Mouse (Mus musculus) cerebellum, adult 18-20 months (tissue): ENCODE measurements around the gene Ubr4.
"Not testable (repeated sequence)": the region's sequence is repeated elsewhere in the genome, so short reads cannot be mapped to it uniquely, and the experiment has no call there.

Experiments used
- DNase-seq, 2 experiments: peaks; one replicate each; pipeline ENCODE4 v3.0.0; 2021

Gene Ubr4

GRCm38 (mm10) chr4:139360761-139361548 lies 8.5 kb downstream of the Ubr4 start:
- no peak for DNase-seq

- no peak for DNase-seq
Observed at GRCm38 (mm10) chr4:139367336-139367735, 14.9 kb downstream of the Ubr4 start.

GRCm38 (mm10) chr4:139368038-139368437 lies 15.6 kb downstream of the Ubr4 start:
- no peak for DNase-seq

- DNase-seq, result no peak
Observed at GRCm38 (mm10) chr4:139373130-139373529, 20.7 kb downstream of the Ubr4 start.

- no peak for DNase-seq
Observed at GRCm38 (mm10) chr4:139373531-139373930, 21.1 kb downstream of the Ubr4 start.

- DNase-seq, result no peak
Observed at GRCm38 (mm10) chr4:139379719-139380118, 27.3 kb downstream of the Ubr4 start.

GRCm38 (mm10) chr4:139380207-139380748 lies 27.9 kb downstream of the Ubr4 start:
- peak; percentile 98 to 100 for DNase-seq

- peak in 1 of 2 experiments; percentile 29 for DNase-seq
Observed at GRCm38 (mm10) chr4:139380775-139381451, 28.5 kb downstream of the Ubr4 start.

GRCm38 (mm10) chr4:139381452-139381845 lies 29.0 kb downstream of the Ubr4 start:
- no peak for DNase-seq

- DNase-seq, result no peak
Observed at GRCm38 (mm10) chr4:139382231-139382630, 29.8 kb downstream of the Ubr4 start.

- DNase-seq, result not testable (repeated sequence)
Observed at GRCm38 (mm10) chr4:139385841-139386240, 33.4 kb downstream of the Ubr4 start.

- DNase-seq, result no peak
Observed at GRCm38 (mm10) chr4:139386869-139387319, 34.5 kb downstream of the Ubr4 start.

- DNase-seq, result no peak
Observed at GRCm38 (mm10) chr4:139389557-139389956, 37.1 kb downstream of the Ubr4 start.

- DNase-seq, result no peak
Observed at GRCm38 (mm10) chr4:139395431-139395830, 43.0 kb downstream of the Ubr4 start.

- no peak for DNase-seq
Observed at GRCm38 (mm10) chr4:139400487-139400886, 48.1 kb downstream of the Ubr4 start.

- DNase-seq, result no peak
Observed at GRCm38 (mm10) chr4:139403214-139403613, 50.8 kb downstream of the Ubr4 start.

GRCm38 (mm10) chr4:139411351-139411750 lies 58.9 kb downstream of the Ubr4 start:
- DNase-seq, result peak in 1 of 2 experiments; percentile 21

GRCm38 (mm10) chr4:139417868-139418267 lies 65.5 kb downstream of the Ubr4 start:
- DNase-seq, result no peak

GRCm38 (mm10) chr4:139421621-139422020 lies 69.2 kb downstream of the Ubr4 start:
- no peak for DNase-seq

GRCm38 (mm10) chr4:139422409-139422808 lies 70.0 kb downstream of the Ubr4 start:
- no peak for DNase-seq

- no peak for DNase-seq
Observed at GRCm38 (mm10) chr4:139423270-139423669, 70.9 kb downstream of the Ubr4 start.

GRCm38 (mm10) chr4:139430176-139430575 lies 77.8 kb downstream of the Ubr4 start:
- DNase-seq, result peak; percentile 86 to 90

- no peak for DNase-seq
Observed at GRCm38 (mm10) chr4:139430891-139431290, 78.5 kb downstream of the Ubr4 start.
